Mouse (Mus musculus) retina, postnatal 7 days (tissue): ENCODE measurements around the gene Scgb2b11.
"Not testable (repeated sequence)": the region's sequence is repeated elsewhere in the genome, so short reads cannot be mapped to it uniquely, and the experiment has no call there.

Experiments used
- DNase-seq: peaks from one replicate; pipeline ENCODE4 v3.0.0-alpha.2; 2012; ENCODE audit warnings: low read depth, low spot score

Scgb2b11 gene

DNA sequence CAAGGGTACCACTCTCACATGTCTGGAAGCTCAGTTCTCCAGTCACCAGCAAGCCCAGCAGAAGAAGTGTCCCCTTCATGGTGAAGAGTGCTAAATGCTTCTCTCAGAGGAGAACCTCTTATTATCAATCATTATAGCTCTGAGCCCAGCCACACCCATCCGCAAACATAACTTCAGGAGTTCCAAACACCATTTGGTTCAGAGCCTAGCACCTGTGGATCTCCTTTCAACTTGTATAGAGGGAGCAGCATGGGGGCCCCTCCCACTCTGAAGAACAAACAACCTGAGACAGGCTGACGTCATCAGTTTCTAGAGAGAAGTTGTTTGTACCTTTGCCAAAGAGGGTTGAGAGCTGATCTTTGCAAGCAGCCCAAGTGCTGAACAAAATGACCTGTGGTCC, at the start of gene Scgb2b11:
Gene Scgb2b11, minus strand, starts transcription at position 101 of the 400 bp plus-strand sequence.
- DNase-seq = not testable (repeated sequence)

- not testable (repeated sequence) for DNase-seq
Measured at GRCm38 (mm10) chr7:32222540-32222939, 11.6 kb upstream of the Scgb2b11 start, which contains the start of gene Scgb1b11. Scgb1b11 (plus strand) TSS chr7:32222840.
